Mouse (Mus musculus) intestine, embryonic 15.5 days (tissue): ENCODE measurements at regions not wholly inside any gene's neighbourhood (a gene's known extent, or its start where the extent isn't known, plus 50 kb on each side); places are given as distances from the start of the nearest gene placed in this dataset.
"Not testable (repeated sequence)": the region's sequence is repeated elsewhere in the genome, so short reads cannot be mapped to it uniquely, and the experiment has no call there.

Experiments used
- ATAC-seq: fragments of 200-750 bp; cut with Nextera tagmentation; 2 replicates; pipeline ENCODE4 v1.8.0; 2017; ENCODE audit warnings: moderate TSS enrichment, moderate library complexity
- H3K27ac ChIP-seq: fragments of 300-500 bp; sonication (generic); 2 replicates; pipeline ENCODE4 v1.5.1; 2015; ENCODE audit warnings: mild to moderate bottlenecking, inconsistent platforms
- H3K27me3 ChIP-seq: fragments of 300-500 bp; sonication (generic); replicated peaks from 2 replicates; pipeline ENCODE4 v1.6.1; 2015; ENCODE audit warnings: inconsistent platforms
- H3K36me3 ChIP-seq: fragments of 300-500 bp; sonication (generic); 2 replicates; pipeline ENCODE4 v1.6.1; 2015; ENCODE audit warnings: inconsistent platforms
- H3K4me1 ChIP-seq: fragments of 300-500 bp; sonication (generic); replicated peaks from 2 replicates; pipeline ENCODE4 v1.6.1; 2015; ENCODE audit warnings: inconsistent platforms
- H3K4me2 ChIP-seq: fragments of 300-500 bp; sonication (generic); replicated peaks from 2 replicates; pipeline ENCODE4 v1.6.1; 2015; ENCODE audit warnings: mild to moderate bottlenecking, inconsistent platforms
- H3K4me3 ChIP-seq: fragments of 300-500 bp; sonication (generic); replicated peaks from 2 replicates; pipeline ENCODE4 v1.5.1; 2015; ENCODE audit warnings: inconsistent platforms
- H3K9ac ChIP-seq: fragments of 300-500 bp; sonication (generic); 2 replicates; pipeline ENCODE4 v1.6.1; 2015; ENCODE audit warnings: inconsistent platforms
- H3K9me3 ChIP-seq: fragments of 300-500 bp; sonication (generic); 2 replicates; pipeline ENCODE4 v1.6.1; 2016; ENCODE audit warnings: inconsistent platforms
- WGBS: fragments of 180-500 bp; shearing (Covaris S2); methylation state at CpG from one replicate; pipeline ENCODE4 v1.1.7; 2015; 5-methylcytosine and 5-hydroxymethylcytosine counted together

DNA sequence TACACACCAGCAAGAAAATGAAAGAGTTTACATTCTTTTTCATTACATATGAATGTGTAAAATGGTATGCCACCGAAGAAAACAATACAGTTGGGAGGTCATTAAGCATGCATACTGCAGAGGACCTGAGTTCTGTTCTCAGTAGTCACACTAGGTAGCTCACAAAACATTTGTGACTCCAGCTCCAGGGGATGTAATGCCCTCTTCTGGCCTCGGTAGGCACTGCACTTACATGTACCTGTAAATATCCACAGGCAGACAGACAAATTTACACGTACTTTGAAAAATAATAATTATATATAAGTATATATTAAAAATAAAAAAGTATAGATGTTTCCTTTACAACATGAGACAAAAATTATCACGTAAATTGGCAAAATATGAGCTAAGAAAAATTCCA, 342.3 kb upstream of the Gm28363 start:
- Histone ChIP-seq H3K4me2 (no peak overlapping the region), H3K4me1 (no peaks in the 10 kb centered on the region), H3K27ac (no peak overlapping the region), H3K4me3 (no peak overlapping the region), H3K36me3 (no peaks in the 10 kb centered on the region), H3K9me3 (no peaks in the 10 kb centered on the region), H3K27me3 (no peaks in the 10 kb centered on the region), H3K9ac (no peak overlapping the region)
- 75% methylated on average over 4 of the region's 4 CpGs for WGBS
- ATAC-seq = no peak

DNA sequence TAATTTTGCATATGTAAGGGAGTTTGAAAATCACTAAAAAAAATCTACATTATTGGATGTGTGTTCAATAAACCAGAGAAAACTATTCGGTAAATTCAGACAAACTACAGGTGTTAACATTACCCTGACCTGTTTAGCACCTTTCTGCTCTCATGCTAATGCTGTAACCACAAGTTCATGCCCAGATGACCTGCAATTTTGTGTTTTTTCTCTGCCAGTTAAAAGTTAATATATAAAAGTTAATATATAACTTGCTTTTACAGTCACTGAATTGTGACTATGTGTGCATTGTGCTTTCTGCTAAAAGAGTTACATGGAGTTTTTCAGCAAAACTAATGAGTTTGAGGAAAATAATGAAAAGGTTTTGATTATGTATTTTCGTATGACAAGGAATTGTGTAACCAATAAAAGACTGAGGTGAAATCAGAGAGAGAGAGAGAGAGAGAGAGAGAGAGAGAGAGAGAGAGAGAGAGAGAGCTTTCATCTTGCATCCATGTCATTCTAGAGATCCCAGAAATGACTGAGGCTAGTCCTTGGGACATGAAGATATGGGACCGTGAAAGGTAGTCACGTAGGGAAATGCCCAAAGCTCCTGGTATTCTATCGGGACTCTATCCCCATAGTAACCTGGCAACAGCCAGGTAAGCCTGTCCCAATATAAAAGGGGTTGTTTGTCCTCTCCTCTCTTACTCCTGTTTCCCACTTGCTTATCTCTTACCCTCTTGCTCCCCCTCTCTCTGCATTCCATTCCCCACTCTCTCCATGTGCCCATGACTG, 340.3 kb upstream of the Gm28363 start:
- Histone ChIP-seq H3K9me3 (no peaks in the 10 kb centered on the region), H3K4me3 (no peak overlapping the region), H3K36me3 (no peaks in the 10 kb centered on the region), H3K27ac (no peak overlapping the region), H3K27me3 (no peaks in the 10 kb centered on the region), H3K9ac (no peak overlapping the region), H3K4me1 (no peaks in the 10 kb centered on the region), H3K4me2 (no peak overlapping the region)
- 56% methylated on average over 5 of the region's 5 CpGs for WGBS
- peak; percentile 79 for ATAC-seq

DNA sequence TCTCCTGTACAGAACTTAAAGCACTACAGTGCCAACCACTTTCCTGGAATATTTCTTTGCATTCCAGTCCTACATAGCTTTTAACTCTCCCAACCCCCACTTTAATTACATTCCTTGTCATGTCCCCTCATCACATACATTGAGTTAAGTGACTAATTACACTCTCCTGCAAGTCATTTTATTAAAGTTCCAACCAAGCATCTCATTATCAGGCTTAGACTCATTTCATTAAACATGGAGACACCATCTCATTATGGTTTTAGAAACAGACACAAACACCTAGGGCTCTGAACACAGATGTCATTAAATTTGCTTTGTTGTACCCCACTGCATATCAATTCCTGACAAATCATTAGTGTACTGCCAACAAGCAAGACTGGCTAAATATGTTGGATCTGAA, 332.9 kb upstream of the Gm28363 start:
- ATAC-seq = no peak

DNA sequence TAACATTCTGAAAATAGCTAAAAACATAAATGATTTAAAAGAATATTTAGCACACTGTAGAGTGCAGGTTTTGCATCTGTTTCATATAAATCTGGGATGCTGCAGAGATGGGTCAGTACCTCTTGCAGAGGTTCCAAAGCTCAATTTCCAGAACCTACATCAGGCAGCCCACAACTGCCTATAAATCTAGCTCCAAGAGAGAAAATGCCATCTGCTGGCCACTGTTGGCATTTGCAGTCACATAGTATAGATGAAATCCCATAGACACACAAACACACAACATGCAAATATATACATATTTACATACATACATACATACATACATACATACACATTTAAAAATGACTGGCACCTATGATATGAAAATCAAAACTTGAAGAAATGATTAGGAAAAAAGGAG, 284.6 kb upstream of the Gm28363 start:
- Histone ChIP-seq H3K9me3 (no peaks in the 10 kb centered on the region), H3K27ac (no peak overlapping the region)

More for the DNA sequence above, 332.9 kb upstream of the Gm28363 start:
- H3K36me3 ChIP-seq = no peaks in the 10 kb centered on the region
- H3K9ac ChIP-seq = no peak overlapping the region
- no peak overlapping the region for H3K27ac ChIP-seq
- no peaks in the 10 kb centered on the region for H3K27me3 ChIP-seq
- H3K4me1 ChIP-seq = no peaks in the 10 kb centered on the region
- no peak overlapping the region for H3K4me2 ChIP-seq
- H3K4me3 ChIP-seq = no peak overlapping the region
- H3K9me3 ChIP-seq = no peaks in the 10 kb centered on the region

DNA sequence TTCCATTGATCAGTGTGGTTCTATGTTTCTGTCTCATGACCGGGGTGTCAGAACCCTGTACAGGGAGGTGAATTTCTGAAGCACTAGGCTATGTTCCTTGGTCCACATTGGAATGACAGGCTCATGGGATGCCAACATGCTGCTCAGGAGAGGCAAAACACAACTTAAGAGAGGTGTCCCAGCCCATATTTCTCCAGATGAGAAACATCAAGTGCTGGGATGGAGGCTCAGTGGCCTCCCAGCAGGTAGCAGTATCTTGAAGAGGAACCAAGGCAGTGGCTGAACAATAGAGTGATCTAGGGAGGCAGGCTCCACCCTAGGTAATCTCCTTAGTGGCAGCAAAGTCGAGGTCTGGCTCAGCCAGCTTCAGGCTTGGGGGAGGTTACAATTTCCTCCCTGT, 239.2 kb upstream of the Gm28363 start:
- no peaks in the 10 kb centered on the region for H3K27me3 ChIP-seq
- ATAC-seq = no peak
- H3K4me3 ChIP-seq = no peak overlapping the region
- no peaks in the 10 kb centered on the region for H3K36me3 ChIP-seq
- H3K4me2 ChIP-seq = no peak overlapping the region
- no peak overlapping the region for H3K9ac ChIP-seq
- H3K4me1 ChIP-seq = no peaks in the 10 kb centered on the region
- no peak overlapping the region for H3K27ac ChIP-seq
- 69% methylated on average over 2 of the region's 2 CpGs for WGBS
- no peaks in the 10 kb centered on the region for H3K9me3 ChIP-seq

More for the DNA sequence above, 284.6 kb upstream of the Gm28363 start:
- H3K4me3 ChIP-seq = no peak overlapping the region
- H3K27me3 ChIP-seq = no peaks in the 10 kb centered on the region
- ATAC-seq = no peak
- H3K36me3 ChIP-seq = no peaks in the 10 kb centered on the region
- H3K9ac ChIP-seq = no peak overlapping the region
- no peak overlapping the region for H3K4me2 ChIP-seq
- no peaks in the 10 kb centered on the region for H3K4me1 ChIP-seq

DNA sequence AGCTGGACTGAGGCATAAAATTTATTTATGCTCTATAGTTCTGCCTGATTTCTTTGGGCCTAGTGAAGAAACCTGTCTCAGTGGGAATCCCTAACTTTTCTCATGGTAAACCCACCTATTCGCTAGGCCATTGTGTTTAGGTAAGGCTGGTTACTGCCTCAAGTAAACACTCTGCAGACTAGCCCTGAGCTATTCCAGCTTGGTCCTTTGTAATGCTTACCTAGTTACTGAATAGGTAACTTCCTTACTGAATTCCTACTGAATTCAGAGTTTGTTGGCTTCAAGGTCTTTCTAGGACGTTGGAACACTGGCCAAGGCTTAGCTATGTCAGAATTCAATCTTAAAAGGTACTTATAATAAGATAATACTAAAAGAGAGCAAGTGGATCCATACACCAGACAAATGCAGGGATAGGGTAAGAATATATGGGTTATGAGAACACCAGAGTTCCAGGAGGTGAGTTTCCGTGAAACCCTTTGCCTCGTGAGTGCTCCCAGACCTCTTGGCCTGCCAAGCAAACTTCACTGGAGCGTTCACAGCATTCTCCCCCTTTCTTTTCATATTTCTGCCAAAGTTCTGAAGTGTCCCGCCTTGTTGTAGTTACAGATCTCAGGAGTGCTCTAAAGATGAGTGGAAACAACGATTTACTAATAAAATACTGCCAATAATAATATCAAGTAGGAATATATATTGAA, 238.6 kb upstream of the Gm28363 start:
- H3K27me3 ChIP-seq, H3K4me1 ChIP-seq, H3K9me3 ChIP-seq, H3K9ac ChIP-seq, ATAC-seq, H3K27ac ChIP-seq, H3K36me3 ChIP-seq, H3K4me2 ChIP-seq, H3K4me3 ChIP-seq: not testable (repeated sequence)
- 72% methylated on average over 7 of the region's 7 CpGs for WGBS

DNA sequence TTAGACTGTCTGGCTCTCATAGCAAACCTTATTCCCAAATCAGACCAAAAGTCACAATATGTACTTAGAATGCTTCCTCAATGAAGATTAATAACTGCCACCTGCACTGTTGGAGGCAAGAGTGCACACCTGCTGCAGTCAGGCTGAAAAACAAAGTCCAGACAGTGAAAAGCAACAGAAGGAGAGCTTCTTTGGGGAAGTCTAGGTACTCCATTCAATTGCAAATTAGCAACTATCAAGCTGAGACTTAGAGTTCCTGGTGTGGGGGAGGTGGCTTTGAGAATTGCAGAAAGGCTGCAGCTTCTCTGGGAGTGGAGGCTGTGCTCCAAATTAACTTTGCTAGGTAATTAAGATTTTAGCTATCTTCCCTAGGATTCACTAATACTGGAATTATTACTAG, 237.8 kb upstream of the Gm28363 start:
- not testable (repeated sequence) for H3K9me3 ChIP-seq, ATAC-seq, H3K9ac ChIP-seq, H3K4me2 ChIP-seq, H3K27ac ChIP-seq, H3K4me3 ChIP-seq, H3K27me3 ChIP-seq, H3K4me1 ChIP-seq, H3K36me3 ChIP-seq

DNA sequence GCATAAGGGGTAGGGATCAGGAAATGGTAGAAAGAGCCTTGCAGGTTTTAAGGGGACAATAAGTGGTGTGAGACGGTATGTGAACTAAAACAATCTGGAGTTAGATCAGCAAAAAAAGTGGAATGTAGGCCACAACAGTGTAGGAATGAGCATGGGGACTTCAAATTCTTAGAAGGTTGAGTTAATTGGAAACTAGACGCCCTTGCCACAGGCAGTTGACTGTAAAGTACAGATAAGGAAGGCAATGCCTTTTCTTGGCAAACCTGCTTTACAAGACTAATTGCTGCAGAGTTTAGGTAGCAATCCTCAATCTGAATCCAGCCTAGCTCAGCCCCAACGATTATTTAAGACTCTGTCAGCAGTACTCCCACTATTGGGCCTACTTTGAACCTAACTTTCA, 206.8 kb upstream of the Gm28363 start:
- ATAC-seq = no peak
- Histone ChIP-seq H3K36me3 (no peaks in the 10 kb centered on the region), H3K27ac (no peak overlapping the region), H3K4me1 (no peaks in the 10 kb centered on the region), H3K4me2 (no peak overlapping the region), H3K27me3 (no peaks in the 10 kb centered on the region), H3K4me3 (no peak overlapping the region), H3K9ac (no peak overlapping the region), H3K9me3 (no peaks in the 10 kb centered on the region)
- 67% methylated on average over 3 of the region's 3 CpGs for WGBS

DNA sequence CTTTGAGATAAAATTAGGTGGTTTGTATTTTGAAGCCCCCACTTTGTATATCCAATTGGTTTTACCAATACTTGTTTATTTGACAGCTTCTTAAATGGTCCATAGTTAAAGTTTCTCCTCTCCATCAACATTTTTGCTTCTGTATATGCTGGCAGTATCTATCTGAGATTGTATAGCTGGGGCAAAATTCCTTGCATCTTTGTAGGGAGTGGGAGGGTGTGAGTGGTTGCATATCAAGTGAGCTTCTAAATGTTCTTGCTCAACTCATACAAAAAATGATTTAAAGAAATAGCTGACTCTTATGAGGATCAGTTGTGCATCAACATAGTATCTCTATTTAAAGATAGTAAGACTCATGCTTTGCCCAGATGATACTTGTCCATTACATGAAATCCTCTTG, 199.9 kb upstream of the Gm28363 start:
- no peaks in the 10 kb centered on the region for H3K36me3 ChIP-seq
- H3K4me2 ChIP-seq = no peak overlapping the region
- no peaks in the 10 kb centered on the region for H3K4me1 ChIP-seq
- no peaks in the 10 kb centered on the region for H3K9me3 ChIP-seq
- no peaks in the 10 kb centered on the region for H3K27me3 ChIP-seq
- no peak overlapping the region for H3K27ac ChIP-seq
- no peak overlapping the region for H3K9ac ChIP-seq
- H3K4me3 ChIP-seq = no peak overlapping the region
- no peak for ATAC-seq

DNA sequence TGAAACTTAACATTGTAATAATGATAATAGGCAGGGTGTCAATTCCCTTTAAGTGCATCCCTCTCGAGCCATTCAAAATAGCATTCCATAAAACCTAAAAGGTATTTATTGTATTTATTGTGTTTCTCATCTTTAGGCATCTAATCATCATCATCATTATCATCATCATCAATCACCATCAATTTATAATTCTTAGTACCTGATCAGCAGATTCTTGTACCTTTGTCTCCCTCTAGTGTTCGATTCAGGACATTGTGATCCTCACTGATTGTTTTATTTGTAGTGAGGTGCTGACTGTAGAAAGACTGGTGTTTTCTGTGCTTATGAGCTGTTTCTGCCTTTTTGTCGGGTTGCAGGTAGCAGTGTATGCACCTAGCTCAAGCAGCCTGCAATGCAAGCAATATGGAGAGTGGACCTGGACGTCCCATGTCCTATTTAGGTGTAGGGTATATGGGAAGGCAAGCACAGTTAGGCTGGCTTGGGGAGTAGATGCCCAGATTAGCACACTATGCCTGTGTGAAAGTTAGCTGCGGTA, 177.4 kb upstream of the Gm28363 start:
- H3K27me3 ChIP-seq = no peaks in the 10 kb centered on the region
- H3K9ac ChIP-seq = no peak overlapping the region
- no peaks in the 10 kb centered on the region for H3K36me3 ChIP-seq
- H3K4me2 ChIP-seq = no peak overlapping the region
- WGBS = 21% methylated on average over 5 of the region's 5 CpGs
- no peaks in the 10 kb centered on the region for H3K4me1 ChIP-seq
- no peaks in the 10 kb centered on the region for H3K9me3 ChIP-seq
- no peak overlapping the region for H3K27ac ChIP-seq
- no peak overlapping the region for H3K4me3 ChIP-seq
- ATAC-seq = no peak
